Mouse (Mus musculus) embryonic fibroblast, embryonic 13.5 days (primary cell): Measurements from ENCODE around the gene Pspn.

Experiments
- CTCF ChIP-seq: IDR thresholded peaks from 2 replicates; pipeline ENCODE4 v1.5.1; 2011; ENCODE audit warnings: mild to moderate bottlenecking, control low read depth, low read length, moderate library complexity, borderline replicate concordance; ENCODE audit not compliant: insufficient read depth
- POLR2A ChIP-seq: IDR thresholded peaks from 2 replicates; pipeline ENCODE4 v1.6.1; 2011; ENCODE audit warnings: low read depth, mild to moderate bottlenecking, control low read depth, low read length, moderate library complexity

DNA sequence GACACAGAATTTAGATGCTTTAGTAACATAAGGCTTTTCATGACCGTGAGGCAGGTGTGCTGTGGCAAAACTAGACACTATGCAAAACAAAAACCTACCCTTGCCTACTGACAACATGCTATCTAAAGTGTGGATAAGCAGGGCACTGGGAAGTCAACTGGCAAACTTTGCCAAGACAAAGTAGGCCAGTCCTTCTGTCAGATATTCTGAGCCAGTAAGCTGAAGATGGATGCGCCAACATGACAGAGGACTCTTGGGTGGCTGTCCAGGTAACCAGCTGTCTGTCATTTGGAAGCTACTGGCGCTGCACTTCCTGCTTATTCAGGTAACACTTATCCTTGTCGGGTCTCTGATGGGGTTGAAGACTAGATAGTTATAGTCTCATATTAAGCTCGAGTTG, 29.7 kb downstream of the Pspn start:
- TF ChIP-seq POLR2A (no peak), CTCF (no peak)
